Mouse (Mus musculus) testis, adult 2 months (tissue): Measurements from ENCODE around the gene Fbxl13.

Source experiments
- CTCF ChIP-seq: fragments of 200-500 bp; IDR thresholded peaks from 2 replicates; pipeline ENCODE4 v1.5.1; 2012; ENCODE audit warnings: low read depth, mild to moderate bottlenecking, inconsistent platforms, low read length, moderate library complexity; ENCODE audit not compliant: control insufficient read depth, insufficient read depth, insufficient replicate concordance
- POLR2A ChIP-seq: fragments of 200-500 bp; IDR thresholded peaks from 2 replicates; pipeline ENCODE4 v1.6.1; 2012; ENCODE audit warnings: low read depth, mild to moderate bottlenecking, inconsistent platforms, low read length, moderate library complexity; ENCODE audit not compliant: control insufficient read depth

GRCm38 (mm10) chr5:21605936-21606335 lies 39.5 kb downstream of the Fbxl13 start:
- TF ChIP-seq CTCF: no peak
- TF ChIP-seq POLR2A: no peak
